Mouse (Mus musculus) sigmoid colon, adult 10 weeks (tissue): ENCODE measurements around the gene Mogs. TPM values are rescaled to one million over a fixed set of nuclear protein-coding genes. Genes with fewer than 3 reads are reported as not detected.

Experiments used
- polyA plus RNA-seq: library from polyadenylated mRNA; stranded (reverse); fragments of 350-450 nt; fragmentation: Illumina TruSeq; extraction: RNeasy Lipid Tissue Mini Kit (QIAGEN cat#74804); gene quantifications from one replicate; pipeline ENCODE4 v1.2.3, GENCODE M21; 2014; ENCODE audit warnings: low read depth, low replicate concordance

The Mogs gene
- 2.2 TPM for polyA plus RNA-seq

DNA sequence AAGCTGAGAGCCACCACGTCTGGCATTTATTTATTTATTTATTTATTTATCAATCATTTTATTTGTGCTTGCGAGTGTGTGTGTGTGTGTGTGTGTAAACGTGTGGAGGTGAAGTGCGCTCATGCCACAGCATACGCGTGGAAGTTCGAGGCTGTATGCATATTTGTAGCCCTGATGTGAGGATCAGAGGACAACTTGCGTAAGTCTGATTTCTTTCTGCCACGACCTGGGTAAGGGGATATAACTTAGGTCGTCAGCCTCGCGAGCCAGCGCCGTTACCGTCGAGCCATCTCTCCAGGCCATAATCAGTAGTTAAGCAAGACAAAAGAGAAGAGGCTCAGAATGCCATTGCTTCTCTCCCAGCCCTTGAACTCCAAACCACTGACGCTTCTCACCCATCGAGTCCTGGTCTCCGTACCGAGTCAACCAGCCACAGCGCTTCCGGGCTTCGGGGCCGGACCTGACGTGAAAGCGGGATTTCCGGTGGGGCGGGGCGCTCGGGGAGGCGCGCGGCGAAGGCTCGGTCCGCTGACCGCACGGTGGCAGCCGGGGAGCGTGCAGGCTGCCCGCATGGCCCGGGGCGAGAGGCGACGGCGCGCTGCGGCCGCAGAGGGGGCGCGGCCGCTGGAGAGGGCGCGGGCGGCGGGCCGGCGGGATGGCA is at the start of gene Mogs:
Gene Mogs (plus strand): TSS at position 486 of the 661 bp plus-strand sequence.

DNA sequence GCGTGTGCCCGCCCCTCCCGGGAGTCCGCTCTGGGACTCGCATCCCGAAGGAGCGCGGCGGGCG is 45.2 kb upstream of the Mogs start, which contains the start of gene Tlx2:
Gene Tlx2 (minus strand): TSS at position 47 of the 64 bp plus-strand sequence.

DNA sequence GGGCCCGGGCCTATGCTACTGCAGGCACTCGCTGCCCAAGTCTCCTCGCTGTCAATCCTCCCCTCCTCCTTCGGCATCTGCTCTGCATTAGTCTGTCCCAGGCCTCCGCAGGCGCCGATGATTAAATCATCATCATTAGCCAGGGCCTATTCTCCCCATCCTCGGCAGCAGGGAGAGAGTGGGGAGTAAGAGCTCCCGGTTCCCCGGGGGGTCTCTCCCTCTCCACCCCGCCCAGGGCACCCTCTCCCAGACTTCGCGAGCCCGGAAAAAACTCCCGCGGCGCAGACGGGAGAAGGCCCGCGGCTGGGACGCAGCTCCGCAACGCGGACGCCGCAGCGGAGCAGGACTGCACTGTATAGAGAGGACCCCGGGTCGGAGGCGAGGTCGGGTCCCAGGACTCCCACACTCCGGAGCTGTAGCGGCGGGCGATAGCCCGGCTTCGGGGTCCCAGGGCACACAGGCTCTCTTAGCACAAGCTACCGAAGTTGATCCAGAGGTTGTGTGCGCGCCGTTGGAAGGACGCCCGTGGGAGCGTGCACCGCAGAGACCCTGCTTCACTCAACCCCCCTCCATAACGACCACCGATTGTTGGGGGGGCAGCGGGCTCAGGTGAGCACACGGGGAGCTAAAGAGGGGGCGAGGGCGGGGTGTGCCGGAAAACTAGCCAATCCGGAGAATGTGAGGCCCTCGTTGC is 37.5 kb upstream of the Mogs start, which contains the start of gene Pcgf1:
Gene Pcgf1 (plus strand): TSS at position 240 of the 694 bp plus-strand sequence.

DNA sequence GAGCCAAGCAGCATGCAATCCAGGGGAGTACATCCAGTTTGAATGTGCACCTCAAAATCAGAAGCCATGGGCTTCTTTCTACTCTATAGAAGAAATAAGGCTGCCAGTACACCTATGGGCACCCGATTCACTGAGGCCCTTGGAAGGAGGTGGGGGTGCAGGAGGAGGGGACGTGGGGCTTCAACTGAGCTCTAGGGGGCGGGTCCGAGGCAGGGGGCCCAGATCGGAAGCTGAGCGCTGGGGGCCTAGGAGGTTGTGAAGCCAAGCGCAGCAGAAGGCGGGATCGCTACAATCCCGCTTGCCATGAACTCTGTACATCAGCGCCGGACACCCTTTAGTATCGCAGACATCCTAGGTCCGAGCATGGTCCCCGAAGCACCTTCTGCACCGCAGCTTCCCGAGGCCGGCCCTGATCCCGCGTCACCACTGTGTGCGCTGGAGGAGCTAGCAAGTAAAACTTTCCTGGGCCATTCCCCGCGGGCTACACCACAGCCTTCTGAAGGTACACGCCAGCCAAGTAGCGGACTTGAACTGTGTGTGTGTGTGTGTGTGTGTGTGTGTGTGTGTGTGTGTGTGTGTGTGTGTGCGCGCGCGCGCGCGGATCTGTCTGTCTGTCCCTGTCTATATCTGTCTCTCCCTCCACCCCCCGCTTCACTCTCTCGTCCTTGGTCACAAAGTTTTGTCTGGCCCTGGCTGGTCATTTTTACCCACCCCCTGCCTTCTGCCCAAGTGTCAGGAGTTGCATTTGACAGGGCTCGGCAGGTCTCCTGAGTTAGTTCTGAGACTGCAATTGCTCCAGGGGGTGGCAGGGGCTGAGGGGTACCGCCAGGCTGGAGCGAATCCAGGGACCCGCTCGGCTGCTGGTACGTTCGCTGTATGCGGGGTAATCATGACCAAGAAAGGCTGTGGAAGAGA is 28.9 kb upstream of the Mogs start, which contains the start of gene Lbx2:
Gene Lbx2 (plus strand): TSS at position 247 of the 915 bp plus-strand sequence.

DNA sequence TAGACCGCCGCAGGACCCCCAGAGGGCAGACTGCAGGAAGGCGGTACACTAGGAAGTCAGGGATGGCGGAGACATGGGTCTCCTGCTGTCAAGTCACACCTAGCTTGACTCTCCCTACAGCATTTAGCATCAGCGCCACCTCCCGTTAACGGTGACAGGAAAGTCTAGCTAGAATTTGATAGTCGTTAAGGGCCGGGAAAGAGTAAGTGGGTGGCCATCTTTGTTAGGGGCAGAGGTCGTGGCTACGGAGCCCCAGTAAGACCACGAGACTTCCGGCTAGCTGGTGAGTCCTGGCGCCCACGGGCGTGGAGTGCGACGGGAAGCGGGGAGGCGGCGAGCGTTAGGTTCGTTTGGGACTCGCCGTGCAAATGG is 14.0 kb upstream of the Mogs start, which contains the start of the genes Ccdc142 and Gm42688:
Gene Ccdc142 (plus strand): TSS at position 286 of the 372 bp plus-strand sequence.
Gene Gm42688 (plus strand): TSS at position 302 of the 372 bp plus-strand sequence.

DNA sequence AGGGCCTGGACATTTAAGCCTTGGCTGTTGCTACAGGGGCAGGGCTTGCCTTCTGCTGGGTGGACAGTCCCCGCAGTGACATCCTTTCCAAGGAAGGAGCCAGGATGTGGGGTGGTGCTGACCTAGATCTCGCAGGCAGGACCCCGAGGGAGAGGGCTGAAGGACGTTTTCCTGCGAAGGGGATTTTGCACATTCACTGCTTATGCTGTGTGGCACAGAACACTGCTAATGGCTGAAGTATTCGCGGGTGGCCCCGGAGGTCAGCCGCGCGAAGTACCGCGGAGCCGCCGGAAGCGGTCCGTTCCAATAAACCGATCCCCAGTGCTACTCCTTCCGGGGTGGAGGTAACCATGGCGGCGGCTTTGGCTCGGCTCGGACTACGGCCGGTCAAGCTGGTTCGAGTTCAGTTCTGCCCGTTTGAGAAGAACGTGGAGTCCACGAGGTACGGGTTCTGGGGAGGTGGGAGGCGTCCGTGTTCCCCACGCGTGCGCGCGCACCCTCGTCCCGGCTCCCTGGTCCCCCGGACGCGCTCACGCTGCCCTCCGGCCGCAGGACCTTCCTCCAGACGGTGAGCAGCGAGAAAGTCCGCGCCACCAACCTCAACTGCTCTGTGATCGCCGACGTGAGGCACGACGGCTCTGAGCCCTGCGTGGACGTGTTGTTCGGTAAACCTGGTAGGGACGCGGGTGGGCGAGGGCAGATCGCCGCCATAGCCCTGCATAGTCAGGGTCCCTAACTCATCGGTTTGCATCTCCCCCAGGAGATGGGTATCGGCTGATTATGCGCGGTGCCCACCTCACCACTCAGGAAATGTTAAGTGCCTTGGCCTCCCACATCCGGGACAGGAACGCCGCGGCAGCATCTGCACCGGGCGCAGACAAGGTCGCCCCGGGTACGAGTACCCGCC is 6.3 kb upstream of the Mogs start, which contains the start of gene Mrpl53:
Gene Mrpl53 (plus strand): TSS at position 279 of the 907 bp plus-strand sequence.

DNA sequence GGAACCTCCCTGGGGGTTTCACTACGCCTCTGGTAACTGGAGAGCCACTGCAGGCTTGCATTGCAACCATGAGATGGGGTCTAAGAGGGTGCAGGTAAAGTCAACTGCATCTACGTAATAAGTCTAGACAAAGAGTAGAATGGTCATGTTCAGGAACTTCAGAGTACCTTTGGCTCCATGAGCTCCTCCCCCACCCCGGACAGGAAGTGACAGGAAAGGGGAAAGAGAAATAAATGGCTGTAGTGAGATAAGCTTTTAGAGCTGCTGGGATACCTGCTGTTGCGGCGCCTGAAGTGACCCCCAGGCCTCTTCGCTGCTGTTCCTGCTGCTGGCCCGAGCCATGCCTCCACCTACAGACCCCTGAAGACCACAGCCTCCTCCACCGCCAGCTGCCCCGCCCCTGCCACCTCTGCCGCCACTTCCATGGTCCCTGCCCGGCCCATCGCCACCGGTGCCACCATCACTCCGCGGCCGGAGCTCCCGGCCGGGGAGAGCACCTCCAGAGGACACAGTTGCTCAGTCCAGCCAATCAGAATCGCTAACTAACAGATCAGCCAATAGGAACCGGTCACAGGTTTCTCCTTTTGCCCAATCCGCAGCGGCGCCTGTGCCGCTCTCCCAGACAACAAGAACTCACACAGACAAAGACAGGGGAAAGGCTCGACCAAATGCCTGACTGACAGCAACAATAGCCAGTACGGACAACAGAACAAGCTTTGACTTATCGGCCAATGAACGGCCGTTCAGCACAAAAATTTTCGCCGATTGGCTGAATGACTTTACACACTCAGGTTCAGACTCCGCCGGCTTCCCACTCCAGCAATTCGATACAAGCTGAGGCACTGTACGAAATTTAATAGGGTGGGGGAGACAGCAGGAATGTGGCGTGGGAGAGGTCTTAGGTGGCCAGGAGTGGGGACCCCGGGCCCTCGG is 5.9 kb downstream of the Mogs start, which contains the start of gene Wbp1:
Gene Wbp1 (minus strand): TSS at position 630 of the 933 bp plus-strand sequence.

DNA sequence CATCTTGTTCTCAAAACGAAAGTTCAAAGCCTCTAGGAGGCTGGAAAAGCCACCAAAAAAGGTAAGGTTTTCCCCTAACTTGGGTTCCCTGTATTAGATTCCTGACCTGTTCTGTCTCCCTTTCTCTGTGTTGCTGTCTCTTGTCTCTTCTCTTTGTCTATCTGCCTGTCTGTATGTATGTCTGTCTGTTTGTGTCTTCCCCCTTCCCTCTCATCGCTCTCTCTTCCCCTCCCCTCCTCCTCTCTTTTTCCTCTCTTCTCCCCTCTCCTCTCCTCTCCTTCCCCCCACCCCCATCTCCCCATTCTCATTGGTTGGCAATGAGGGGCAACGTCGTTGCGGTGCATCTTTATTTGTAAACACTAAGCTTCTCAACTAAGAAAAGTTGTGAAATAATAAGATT is 10.0 kb downstream of the Mogs start, which contains the start of gene Ino80b:
Gene Ino80b (minus strand): TSS at position 101 of the 400 bp plus-strand sequence.

DNA sequence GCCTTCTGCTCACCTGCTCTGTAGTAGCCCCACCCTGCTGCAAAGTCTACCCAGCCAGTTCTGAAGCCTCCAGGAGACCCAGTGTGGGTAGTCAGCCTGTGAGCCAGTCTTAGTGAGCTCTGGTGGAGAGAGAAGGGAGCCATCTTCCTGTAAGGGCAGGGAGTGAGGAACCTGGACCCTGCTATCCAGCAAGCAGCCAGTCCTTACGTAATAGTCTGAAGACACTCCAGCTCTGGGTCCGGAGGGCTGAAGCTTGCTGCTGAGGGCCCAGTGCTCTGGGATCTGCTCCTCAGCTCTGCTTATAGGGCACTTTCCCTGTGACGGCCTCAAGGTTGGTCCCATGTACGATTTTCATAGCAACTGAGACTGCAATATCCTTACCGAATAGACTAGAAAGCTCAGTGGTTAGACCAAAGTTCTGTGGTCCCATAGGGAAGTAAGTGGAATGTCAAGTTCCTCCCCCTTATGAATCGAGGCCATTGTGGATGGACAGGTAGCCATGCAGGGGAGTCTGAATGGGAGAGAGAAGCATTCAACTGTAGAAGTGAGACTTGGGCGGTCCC is 19.7 kb downstream of the Mogs start, which contains the start of gene Rtkn:
Gene Rtkn (plus strand): TSS at position 513 of the 563 bp plus-strand sequence.

DNA sequence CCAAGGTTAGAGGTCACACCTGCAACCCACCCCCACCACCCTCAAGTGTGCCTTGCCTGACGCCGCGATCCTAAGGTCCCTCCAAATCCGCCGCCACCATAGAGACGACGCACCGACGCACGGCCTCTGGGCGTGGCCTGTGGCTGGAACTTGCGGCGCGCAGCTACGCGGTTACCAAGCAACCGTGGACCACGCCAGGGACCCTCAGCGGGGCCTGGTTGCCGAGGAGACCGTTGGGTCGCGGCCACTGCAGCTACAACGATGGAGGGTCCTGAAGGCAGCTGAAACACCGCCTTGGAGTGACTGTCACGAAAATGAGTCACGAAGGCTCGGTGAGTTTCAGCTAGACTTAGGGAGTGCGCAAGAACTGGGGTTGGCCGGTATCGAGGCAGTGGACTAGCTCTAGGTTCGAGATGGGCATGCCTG is 41.0 kb downstream of the Mogs start, which contains the start of the genes Wdr54 and 1700003E16Rik:
Gene Wdr54 (minus strand): TSS at position 139 of the 426 bp plus-strand sequence.
Gene 1700003E16Rik (plus strand): TSS at position 146 of the 426 bp plus-strand sequence.

DNA sequence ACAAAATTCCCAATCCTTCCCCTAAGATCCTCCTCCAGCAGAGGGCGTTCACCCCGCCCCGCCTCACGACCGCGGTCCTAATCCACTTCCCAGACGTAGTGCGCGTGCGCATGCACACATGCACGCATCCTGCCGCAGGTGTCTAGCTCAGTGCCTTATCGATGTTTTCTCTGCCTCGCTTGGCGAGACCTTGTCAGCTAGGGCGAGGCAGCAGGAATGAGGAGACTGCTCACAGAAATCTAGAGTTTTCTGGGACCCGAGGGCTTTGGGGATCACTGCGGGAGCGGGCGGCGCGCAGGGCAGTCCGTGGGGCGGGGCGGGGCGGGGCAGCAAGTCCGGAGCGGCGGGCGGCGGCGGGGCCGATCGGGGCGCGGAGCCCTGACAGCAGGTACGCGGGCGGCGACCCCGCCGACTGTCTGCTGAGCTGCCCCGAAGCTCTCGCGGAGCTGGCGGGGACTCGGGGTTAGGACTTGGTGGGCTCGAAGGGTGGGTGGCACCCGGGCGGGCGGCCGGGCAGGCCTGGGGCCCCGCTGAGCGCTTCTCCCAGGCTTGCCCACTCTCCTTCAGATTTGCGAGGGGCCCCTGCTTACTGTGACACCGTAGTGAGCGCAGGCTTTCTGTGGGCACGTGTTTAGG is 50.4 kb downstream of the Mogs start, which contains the start of gene Dctn1:
Gene Dctn1 (plus strand): TSS at position 314 of the 636 bp plus-strand sequence.

Other genes starting within 250 kb of the Mogs start
- gene Sema4f, start 175.7 kb upstream of the Mogs start, polyA plus RNA-seq = not detected
- gene M1ap, start 168.6 kb upstream of the Mogs start, polyA plus RNA-seq = 0.22 TPM
- 0.41 TPM for gene Dok1, start 82.0 kb upstream of the Mogs start, polyA plus RNA-seq
- gene Loxl3, start 81.3 kb upstream of the Mogs start, polyA plus RNA-seq = 1.3 TPM
- gene Aup1, start 61.0 kb upstream of the Mogs start, polyA plus RNA-seq = 19.9 TPM
- 3.1 TPM for gene Htra2, start 60.2 kb upstream of the Mogs start, polyA plus RNA-seq
- 3.0 TPM for gene Dqx1, start 57.7 kb upstream of the Mogs start, polyA plus RNA-seq
- not detected for gene Tlx2, start 45.2 kb upstream of the Mogs start, polyA plus RNA-seq
- 5.8 TPM for gene Pcgf1, start 37.6 kb upstream of the Mogs start, polyA plus RNA-seq
- not detected for gene Lbx2, start 29.1 kb upstream of the Mogs start, polyA plus RNA-seq
- gene Ccdc142, start 13.9 kb upstream of the Mogs start, polyA plus RNA-seq = not detected
- gene Gm42688, start 13.9 kb upstream of the Mogs start, polyA plus RNA-seq = 1.2 TPM
- gene Mrpl53, start 6.5 kb upstream of the Mogs start, polyA plus RNA-seq = 22.0 TPM
- gene Wbp1, start 6.1 kb downstream of the Mogs start, polyA plus RNA-seq = 11.9 TPM
- not detected for gene Ino80b, start 9.9 kb downstream of the Mogs start, polyA plus RNA-seq
- 0.28 TPM for gene Rtkn, start 20.0 kb downstream of the Mogs start, polyA plus RNA-seq
- gene Wdr54, start 40.9 kb downstream of the Mogs start, polyA plus RNA-seq = 0.35 TPM
- gene 1700003E16Rik, start 40.9 kb downstream of the Mogs start, polyA plus RNA-seq = not detected
- 19.5 TPM for gene Dctn1, start 50.4 kb downstream of the Mogs start, polyA plus RNA-seq
- not detected for gene Slc4a5, start 104.3 kb downstream of the Mogs start, polyA plus RNA-seq
- gene Mthfd2, start 210.4 kb downstream of the Mogs start, polyA plus RNA-seq = 3.6 TPM
- gene Mob1a, start 210.5 kb downstream of the Mogs start, polyA plus RNA-seq = 217 TPM
- 41.1 TPM for gene Bola3, start 233.7 kb downstream of the Mogs start, polyA plus RNA-seq